Mouse (Mus musculus) hindbrain, embryonic 13.5 days (tissue): Measurements from ENCODE around the gene Pde4b. TPM values are rescaled to one million over a fixed set of nuclear protein-coding genes. Genes with fewer than 3 reads are reported as not detected.

Experiments
- ATAC-seq: fragments of 200-750 bp; cut with Nextera tagmentation; 2 replicates; pipeline ENCODE4 v1.8.0; 2017; ENCODE audit warnings: moderate TSS enrichment; ENCODE audit not compliant: low FRiP score
- H3K27ac ChIP-seq: fragments of 300-500 bp; sonication (generic); 2 replicates; pipeline ENCODE4 v1.5.1; 2015; ENCODE audit warnings: inconsistent platforms, mild to moderate bottlenecking, moderate library complexity
- H3K27me3 ChIP-seq: fragments of 300-500 bp; sonication (generic); 2 replicates; pipeline ENCODE4 v1.6.1; 2015; ENCODE audit warnings: mild to moderate bottlenecking, inconsistent platforms
- H3K36me3 ChIP-seq: fragments of 300-500 bp; sonication (generic); 2 replicates; pipeline ENCODE4 v1.6.1; 2015; ENCODE audit warnings: mild to moderate bottlenecking, inconsistent platforms
- H3K4me1 ChIP-seq: fragments of 300-500 bp; sonication (generic); replicated peaks from 2 replicates; pipeline ENCODE4 v1.6.1; 2015; ENCODE audit warnings: inconsistent platforms
- H3K4me2 ChIP-seq: fragments of 300-500 bp; sonication (generic); 2 replicates; pipeline ENCODE4 v1.6.1; 2015; ENCODE audit warnings: inconsistent platforms, mild to moderate bottlenecking, moderate library complexity
- H3K4me3 ChIP-seq: fragments of 300-500 bp; sonication (generic); 2 replicates; pipeline ENCODE4 v1.5.1; 2015; ENCODE audit warnings: mild to moderate bottlenecking, inconsistent platforms
- H3K9ac ChIP-seq: fragments of 300-500 bp; sonication (generic); 2 replicates; pipeline ENCODE4 v1.6.1; 2015; ENCODE audit warnings: mild to moderate bottlenecking, inconsistent platforms
- H3K9me3 ChIP-seq: fragments of 300-500 bp; sonication (generic); 2 replicates; pipeline ENCODE4 v1.6.1; 2016; ENCODE audit warnings: inconsistent platforms
- WGBS: fragments of 180-500 bp; shearing (Covaris S2); methylation state at CpG from one replicate; pipeline ENCODE4 v1.1.7; 2015; 5-methylcytosine and 5-hydroxymethylcytosine counted together
- polyA plus RNA-seq: library from polyadenylated mRNA; unstranded; fragments of >200 nt; fragmentation: Nextera tagmentation; extraction: Ambion mirVana; gene quantifications from 2 replicates; pipeline ENCODE4 v1.2.1, GENCODE M21; 2015

Pde4b gene
- polyA plus RNA-seq, 1 experiment from 2014 or later, result 27.0 TPM

GRCm38 (mm10) chr4:102607744-102608416 lies 520.5 kb downstream of the Pde4b start:
- Histone ChIP-seq H3K27me3 (no peaks in the 10 kb centered on the region), H3K9me3 (no peaks in the 10 kb centered on the region), H3K9ac (no peak overlapping the region), H3K4me1 (no peaks in the 10 kb centered on the region), H3K4me3 (no peak overlapping the region), H3K4me2 (no peak overlapping the region), H3K27ac (no peak overlapping the region), H3K36me3 (peaks cover 19% of the 10 kb centered on the region)
- 96% methylated on average over 7 of the region's 7 CpGs for WGBS
- no peak for ATAC-seq

GRCm38 (mm10) chr4:102612596-102612995 lies 525.3 kb downstream of the Pde4b start:
- Histone ChIP-seq H3K27ac (no peak overlapping the region), H3K9me3 (no peaks in the 10 kb centered on the region), H3K36me3 (no peaks in the 10 kb centered on the region), H3K9ac (no peak overlapping the region), H3K4me2 (no peak overlapping the region), H3K4me1 (no peaks in the 10 kb centered on the region), H3K4me3 (no peak overlapping the region), H3K27me3 (no peaks in the 10 kb centered on the region)
- ATAC-seq, result no peak
- WGBS, result 93% methylated on average over 4 of the region's 4 CpGs

GRCm38 (mm10) chr4:102617774-102618173 lies 530.4 kb downstream of the Pde4b start:
- 67% methylated on average over 4 of the region's 4 CpGs for WGBS
- ATAC-seq, result no peak
- no peak overlapping the region for H3K9ac ChIP-seq

GRCm38 (mm10) chr4:102618609-102619008 lies 531.3 kb downstream of the Pde4b start:
- no peak for ATAC-seq
- H3K4me3 ChIP-seq, result no peak overlapping the region
- H3K9ac ChIP-seq, result no peak overlapping the region
- 98% methylated on average over 3 of the region's 3 CpGs for WGBS
- H3K9me3 ChIP-seq, result no peaks in the 10 kb centered on the region
- no peaks in the 10 kb centered on the region for H3K4me1 ChIP-seq
- no peak overlapping the region for H3K4me2 ChIP-seq
- H3K27ac ChIP-seq, result no peak overlapping the region
- H3K36me3 ChIP-seq, result no peaks in the 10 kb centered on the region
- no peaks in the 10 kb centered on the region for H3K27me3 ChIP-seq

More at GRCm38 (mm10) chr4:102617774-102618173, 530.4 kb downstream of the Pde4b start:
- no peaks in the 10 kb centered on the region for H3K27me3 ChIP-seq
- no peaks in the 10 kb centered on the region for H3K4me1 ChIP-seq
- H3K36me3 ChIP-seq, result no peaks in the 10 kb centered on the region
- H3K4me3 ChIP-seq, result no peak overlapping the region
- H3K9me3 ChIP-seq, result no peaks in the 10 kb centered on the region
- H3K4me2 ChIP-seq, result no peak overlapping the region
- H3K27ac ChIP-seq, result no peak overlapping the region

- Histone ChIP-seq H3K27ac (no peak overlapping the region), H3K4me2 (no peak overlapping the region), H3K36me3 (no peaks in the 10 kb centered on the region), H3K27me3 (no peaks in the 10 kb centered on the region), H3K9ac (no peak overlapping the region), H3K9me3 (no peaks in the 10 kb centered on the region), H3K4me3 (no peak overlapping the region), H3K4me1 (no peaks in the 10 kb centered on the region)
- ATAC-seq, result no peak
- WGBS, result 53% methylated on average over 5 of the region's 5 CpGs
Observed at GRCm38 (mm10) chr4:102620179-102620910, 533.0 kb downstream of the Pde4b start.

GRCm38 (mm10) chr4:102621120-102621519 lies 533.8 kb downstream of the Pde4b start:
- Histone ChIP-seq H3K27ac (no peak overlapping the region), H3K4me3 (no peak overlapping the region), H3K4me2 (no peak overlapping the region), H3K27me3 (no peaks in the 10 kb centered on the region), H3K9ac (no peak overlapping the region), H3K4me1 (no peaks in the 10 kb centered on the region), H3K9me3 (no peaks in the 10 kb centered on the region), H3K36me3 (no peaks in the 10 kb centered on the region)
- WGBS, result 84% methylated on average over 2 of the region's 2 CpGs
- no peak for ATAC-seq

GRCm38 (mm10) chr4:102622977-102623376 lies 535.6 kb downstream of the Pde4b start:
- peaks cover under 1% of the 10 kb centered on the region; the same call in 1 of the 2 replicates for H3K4me1 ChIP-seq
- H3K36me3 ChIP-seq, result no peaks in the 10 kb centered on the region
- no peaks in the 10 kb centered on the region for H3K9me3 ChIP-seq
- no peaks in the 10 kb centered on the region for H3K27me3 ChIP-seq
- no peak for ATAC-seq
- no peak overlapping the region for H3K4me3 ChIP-seq
- no peak overlapping the region for H3K27ac ChIP-seq
- no peak overlapping the region for H3K9ac ChIP-seq
- H3K4me2 ChIP-seq, result no peak overlapping the region
- 54% methylated on average over 5 of the region's 5 CpGs for WGBS

- no peak for ATAC-seq
- WGBS, result 86% methylated on average over 4 of the region's 4 CpGs
- H3K4me1 ChIP-seq, result peaks cover 7% of the 10 kb centered on the region
- no peak overlapping the region for H3K4me2 ChIP-seq
- no peak overlapping the region for H3K9ac ChIP-seq
- H3K27me3 ChIP-seq, result no peaks in the 10 kb centered on the region
- no peak overlapping the region for H3K27ac ChIP-seq
- no peaks in the 10 kb centered on the region for H3K36me3 ChIP-seq
- no peaks in the 10 kb centered on the region for H3K9me3 ChIP-seq
- H3K4me3 ChIP-seq, result no peak overlapping the region
Observed at GRCm38 (mm10) chr4:102623789-102624611, 536.7 kb downstream of the Pde4b start.

- no peaks in the 10 kb centered on the region for H3K9me3 ChIP-seq
- no peaks in the 10 kb centered on the region for H3K27me3 ChIP-seq
- WGBS, result 85% methylated on average over 8 of the region's 8 CpGs
- no peak overlapping the region for H3K9ac ChIP-seq
- no peak for ATAC-seq
- H3K4me3 ChIP-seq, result no peak overlapping the region
- no peak overlapping the region for H3K27ac ChIP-seq
- H3K4me1 ChIP-seq, result peaks cover 7% of the 10 kb centered on the region
- H3K36me3 ChIP-seq, result no peaks in the 10 kb centered on the region
- no peak overlapping the region for H3K4me2 ChIP-seq
Observed at GRCm38 (mm10) chr4:102624937-102625336, 537.6 kb downstream of the Pde4b start.

- ATAC-seq, result no peak
- H3K9ac ChIP-seq, result no peak overlapping the region
- H3K36me3 ChIP-seq, result no peaks in the 10 kb centered on the region
- H3K4me1 ChIP-seq, result peaks cover 14% of the 10 kb centered on the region
- no peaks in the 10 kb centered on the region for H3K9me3 ChIP-seq
- 86% methylated on average over 4 of the region's 4 CpGs for WGBS
- no peak overlapping the region for H3K4me3 ChIP-seq
- no peak overlapping the region for H3K27ac ChIP-seq
- H3K4me2 ChIP-seq, result no peak overlapping the region
- H3K27me3 ChIP-seq, result no peaks in the 10 kb centered on the region
Observed at GRCm38 (mm10) chr4:102627799-102628198, 540.5 kb downstream of the Pde4b start.

GRCm38 (mm10) chr4:102629621-102630020 lies 542.3 kb downstream of the Pde4b start:
- no peaks in the 10 kb centered on the region for H3K36me3 ChIP-seq
- no peaks in the 10 kb centered on the region for H3K27me3 ChIP-seq
- H3K4me3 ChIP-seq, result no peak overlapping the region
- H3K4me2 ChIP-seq, result no peak overlapping the region
- H3K9ac ChIP-seq, result no peak overlapping the region
- H3K4me1 ChIP-seq, result peaks cover 14% of the 10 kb centered on the region
- no peak for ATAC-seq
- no peak overlapping the region for H3K27ac ChIP-seq
- WGBS, result 92% methylated on average over 4 of the region's 4 CpGs
- no peaks in the 10 kb centered on the region for H3K9me3 ChIP-seq

GRCm38 (mm10) chr4:102630261-102630660 lies 542.9 kb downstream of the Pde4b start:
- Histone ChIP-seq H3K36me3 (no peaks in the 10 kb centered on the region), H3K9ac (no peak overlapping the region), H3K27ac (no peak overlapping the region), H3K4me3 (no peak overlapping the region), H3K4me2 (no peak overlapping the region), H3K27me3 (no peaks in the 10 kb centered on the region), H3K9me3 (no peaks in the 10 kb centered on the region), H3K4me1 (peaks cover 14% of the 10 kb centered on the region)
- WGBS, result 43% methylated on average over 6 of the region's 6 CpGs
- no peak for ATAC-seq
